Mouse (Mus musculus) megakaryocyte, embryonic 14.5 days (primary cell): ENCODE measurements at regions not wholly inside any gene's neighbourhood (a gene's known extent, or its start where the extent isn't known, plus 50 kb on each side); places are given as distances from the start of the nearest gene placed in this dataset.

Experiments used
- FLI1 ChIP-seq: IDR thresholded peaks from 2 replicates; pipeline ENCODE4 v1.6.1; 2012; ENCODE audit warnings: low read length, inconsistent platforms, mixed read lengths
- GATA1 ChIP-seq: IDR thresholded peaks from 3 replicates; pipeline ENCODE4 v1.6.1; 2012; ENCODE audit warnings: mixed read lengths, low read length, inconsistent platforms, borderline replicate concordance

- TF ChIP-seq GATA1 (no peak), FLI1 (no peak)
Measured at GRCm38 (mm10) chr7:34570114-34571065, 86.1 kb downstream of the Kctd15 start.
